Mouse (Mus musculus) 3134 (cell line): ENCODE results near the gene Pde9a.
A peak's percentile ranks its signal among the peaks of the same experiment; 100 is the strongest.

Experiments
- DNase-seq: peaks from one replicate; pipeline ENCODE4 v3.0.0-alpha.2; 2011; ENCODE audit warnings: low spot score; ENCODE audit not compliant: insufficient read length; ENCODE audit errors: extremely low read depth

Pde9a gene

GRCm38 (mm10) chr17:31503337-31503736 is 117.3 kb downstream of the Pde9a start:
- no peak for DNase-seq

DNA sequence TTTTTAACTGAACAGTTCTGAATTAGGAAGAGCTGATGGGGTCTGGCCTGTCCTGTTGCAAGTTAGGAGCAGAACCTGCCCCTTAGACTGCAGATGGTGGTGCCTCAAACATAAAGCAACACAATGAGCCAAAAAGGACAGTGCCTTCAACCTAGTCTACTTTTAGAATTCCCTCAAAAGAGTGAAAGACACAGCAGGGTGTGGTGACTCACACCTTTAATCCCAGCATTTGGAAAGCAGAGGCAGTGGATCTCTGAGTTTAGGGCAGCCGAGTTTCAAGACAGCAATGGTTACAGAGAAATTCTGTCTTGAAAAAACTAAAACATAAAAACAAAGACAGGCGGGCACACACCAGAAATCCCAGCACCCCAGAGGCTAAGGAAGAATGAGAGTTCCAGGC is 117.9 kb downstream of the Pde9a start:
- no peak for DNase-seq

DNA sequence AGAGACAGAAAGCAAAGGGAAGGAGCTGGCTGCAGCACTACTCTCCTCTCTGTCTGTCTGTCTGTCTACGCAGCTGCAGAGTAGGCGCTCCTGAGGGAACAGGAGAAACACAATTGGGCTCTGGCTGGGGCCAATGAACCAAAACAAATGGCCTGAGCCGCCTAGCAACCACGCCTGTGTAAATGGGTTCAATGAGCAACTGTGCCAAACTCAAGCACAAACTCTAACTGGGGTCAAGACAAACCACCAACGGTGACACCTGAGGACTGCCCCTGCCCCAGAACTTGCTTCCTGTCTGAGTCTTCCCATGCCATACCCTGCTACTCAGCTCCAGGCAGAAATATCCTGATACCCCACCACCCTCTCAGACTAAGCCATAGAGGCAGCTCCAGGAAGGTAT is 119.0 kb downstream of the Pde9a start:
- DNase-seq = no peak

- DNase-seq = no peak
Observed at GRCm38 (mm10) chr17:31506282-31506681, 120.3 kb downstream of the Pde9a start.

- DNase-seq = no peak
Observed at GRCm38 (mm10) chr17:31510944-31511343, 124.9 kb downstream of the Pde9a start.

DNA sequence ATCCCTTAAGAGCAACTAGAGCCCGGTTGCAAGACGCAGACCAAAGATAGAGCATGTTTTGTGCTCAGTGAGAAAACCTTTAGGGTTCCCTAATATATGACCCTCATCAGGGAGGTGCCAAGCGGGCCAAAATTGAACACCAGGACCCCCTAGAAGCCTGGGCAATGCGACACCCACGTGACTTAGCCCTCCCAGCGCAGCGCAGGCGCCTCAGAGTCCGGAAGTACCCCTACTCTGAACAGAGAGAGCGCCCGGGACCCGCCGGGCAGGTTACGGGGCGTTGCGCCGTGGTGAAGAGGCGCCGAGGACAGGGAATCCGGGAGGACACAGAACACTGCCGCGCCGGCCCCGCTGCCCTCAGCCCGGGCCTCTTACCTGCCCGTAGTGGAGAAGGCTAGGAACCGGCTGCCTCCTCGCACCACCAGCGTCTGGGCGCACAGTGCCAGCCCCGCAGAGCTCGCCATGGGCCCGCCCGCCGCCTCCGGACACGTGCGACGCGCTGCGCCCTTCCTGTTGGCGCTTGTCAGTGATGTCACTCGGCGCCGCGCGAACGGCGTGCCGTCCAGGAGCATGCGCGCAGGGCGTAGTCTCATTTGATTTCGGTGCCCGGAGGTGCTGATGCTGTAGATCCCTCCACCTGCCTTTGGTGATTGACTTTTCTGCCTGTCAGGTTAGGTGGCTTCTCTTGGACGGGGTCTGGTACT is 125.9 kb downstream of the Pde9a start:
- peak; percentile 90 for DNase-seq

GRCm38 (mm10) chr17:31512593-31512992 is 126.6 kb downstream of the Pde9a start:
- no peak for DNase-seq

GRCm38 (mm10) chr17:31514696-31515095 is 128.7 kb downstream of the Pde9a start:
- no peak for DNase-seq

GRCm38 (mm10) chr17:31519344-31519945 is 133.4 kb downstream of the Pde9a start:
- DNase-seq = no peak

DNA sequence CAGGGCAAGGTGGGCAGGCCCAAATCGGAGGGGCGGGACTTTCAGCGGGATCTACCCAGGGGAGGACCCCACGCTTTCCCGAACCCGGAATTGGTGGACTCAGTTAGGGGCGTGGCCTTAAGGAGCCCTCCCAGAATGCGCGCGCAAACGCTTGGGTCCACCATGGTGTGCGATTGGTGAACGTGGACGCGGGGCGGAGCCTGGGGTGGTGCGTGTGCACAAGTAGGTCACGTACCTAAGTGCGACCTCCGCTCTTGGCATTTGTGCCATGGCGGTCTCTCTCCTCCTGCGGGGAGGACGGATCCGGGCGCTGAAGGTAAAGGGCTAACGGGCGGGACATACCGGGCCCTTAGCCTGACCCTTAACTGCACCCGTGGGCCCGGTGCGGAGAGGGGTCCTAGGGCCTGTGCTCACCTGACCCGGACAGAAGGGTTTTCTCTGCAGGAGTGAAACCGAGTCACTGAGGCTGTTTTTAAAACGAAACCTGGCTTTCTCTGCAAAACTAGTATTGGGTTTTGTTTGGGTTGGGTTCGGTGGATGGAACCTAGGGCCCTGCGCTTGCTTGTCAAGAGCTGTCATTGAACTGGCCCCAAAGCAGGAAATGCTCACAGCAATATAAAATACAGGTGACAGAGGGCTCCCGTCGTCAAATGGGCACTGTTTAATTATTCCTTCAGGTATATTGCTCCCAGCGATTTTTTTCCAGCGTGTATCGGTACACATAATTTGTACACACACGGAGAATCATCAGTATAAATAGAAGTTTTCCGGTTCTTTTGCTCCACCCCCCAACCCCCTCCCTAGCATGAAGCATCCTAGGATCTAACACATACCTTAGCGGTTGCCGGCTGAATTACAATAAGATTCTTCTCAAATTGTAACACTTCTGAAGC is 134.2 kb downstream of the Pde9a start, which contains the start of the genes Wdr4 and Ndufv3:
Gene Wdr4, minus strand, starts transcription at position 35 of the 893 bp plus-strand sequence.
Gene Ndufv3, plus strand, starts transcription at position 170 of the 893 bp plus-strand sequence.
- peak; percentile 100 for DNase-seq

DNA sequence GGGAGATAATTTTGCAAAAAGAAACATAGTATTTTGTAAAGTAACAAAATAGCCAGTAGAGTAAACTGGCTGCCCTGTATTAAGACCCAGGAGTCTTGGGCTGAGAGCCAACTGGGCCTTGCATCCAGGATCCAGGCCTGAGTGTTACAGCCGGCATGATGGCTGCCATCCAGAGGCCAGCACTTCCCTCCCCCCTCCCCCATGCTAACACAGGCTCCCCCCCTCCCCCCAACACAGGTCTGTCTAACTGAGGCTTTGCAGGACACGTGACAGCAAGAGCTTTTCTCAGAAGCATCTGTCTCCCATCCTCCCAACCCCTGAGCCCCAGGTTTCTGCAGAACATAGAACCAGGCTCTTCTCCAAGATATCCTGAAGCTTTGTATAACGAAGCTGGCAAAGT is 134.9 kb downstream of the Pde9a start:
- no peak for DNase-seq

DNA sequence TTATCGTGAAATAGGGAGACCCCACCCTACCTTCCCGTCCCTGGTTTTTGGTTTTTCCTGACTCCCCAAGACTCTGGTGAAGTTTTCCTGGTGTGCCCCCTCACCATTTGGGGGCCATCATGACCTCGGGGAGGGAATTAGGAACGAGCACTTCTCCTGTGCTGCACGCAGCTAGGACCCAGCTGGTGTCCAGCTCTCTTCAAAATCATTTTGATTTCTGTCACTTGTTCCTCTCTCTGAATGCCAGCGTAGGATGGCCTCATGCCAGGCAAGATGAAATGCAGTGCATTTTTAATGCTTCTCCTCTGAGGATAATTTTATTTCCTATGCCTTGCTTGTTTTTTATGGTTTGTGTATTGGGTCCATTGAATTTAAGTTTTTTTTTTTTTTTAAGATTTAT is 135.9 kb downstream of the Pde9a start:
- no peak for DNase-seq

DNA sequence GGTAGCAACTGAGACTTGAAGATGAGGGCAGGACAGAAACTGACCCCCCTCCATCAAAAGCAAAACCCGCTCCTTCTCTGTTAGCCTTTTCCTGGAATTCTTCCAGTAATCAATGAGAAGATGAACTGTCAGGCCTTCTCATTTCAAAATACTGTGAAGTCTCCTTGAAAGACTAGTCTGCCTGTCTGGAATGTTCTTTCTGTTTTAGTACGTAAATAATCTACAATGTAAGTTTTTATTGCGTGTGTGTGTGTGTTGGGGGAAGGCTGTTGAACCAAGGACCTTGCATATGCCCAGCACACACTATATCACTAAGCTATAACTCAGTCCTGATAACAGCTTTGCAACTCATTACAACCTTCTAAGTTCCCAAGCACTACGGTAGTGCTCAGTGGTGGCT is 139.1 kb downstream of the Pde9a start:
- no peak for DNase-seq

DNA sequence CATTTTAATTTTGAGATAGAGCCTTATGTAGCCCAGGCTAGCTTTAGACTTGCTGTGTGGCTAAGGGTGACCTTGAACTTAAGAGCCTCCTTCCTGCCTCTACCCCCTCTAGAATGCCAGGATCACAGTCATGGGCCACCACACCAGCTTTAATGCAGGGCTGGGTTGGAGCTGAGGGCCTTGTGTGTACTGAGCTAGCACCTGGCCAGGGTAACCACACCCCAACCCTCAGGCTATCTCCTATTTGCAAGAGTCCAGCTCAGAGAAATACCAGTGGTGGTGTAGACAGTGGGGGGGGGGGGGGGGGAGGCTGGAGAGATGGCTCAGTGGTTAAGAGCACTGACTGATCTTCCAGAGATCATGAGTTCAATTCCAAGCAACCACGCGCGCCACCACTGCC is 139.8 kb downstream of the Pde9a start:
- DNase-seq = no peak
